Mouse (Mus musculus) limb, embryonic 11.5 days (tissue): Measurements from ENCODE around the gene Ppp1r3e. TPM values are rescaled to one million over a fixed set of nuclear protein-coding genes. Genes with fewer than 3 reads are reported as not detected.

Experiments used
- ATAC-seq: fragments of 200-750 bp; cut with Nextera tagmentation; 2 replicates; pipeline ENCODE4 v1.8.0; 2017; ENCODE audit warnings: low read depth; ENCODE audit not compliant: insufficient number of reproducible peaks, low FRiP score, low TSS enrichment
- DNase-seq: peaks from one replicate; pipeline ENCODE4 v3.0.0-alpha.2; 2015; ENCODE audit warnings: low spot score
- H3K27ac ChIP-seq: fragments of 300-500 bp; sonication (generic); replicated peaks from 2 replicates; pipeline ENCODE4 v1.5.1; 2014; ENCODE audit warnings: low read depth, mild to moderate bottlenecking, low read length
- H3K27me3 ChIP-seq: fragments of 300-500 bp; sonication (generic); 2 replicates; pipeline ENCODE4 v1.6.1; 2014; ENCODE audit warnings: mild to moderate bottlenecking, low read length, mixed read lengths; ENCODE audit not compliant: control insufficient read depth, insufficient read depth
- H3K36me3 ChIP-seq: fragments of 300-500 bp; sonication (generic); 2 replicates; pipeline ENCODE4 v1.6.1; 2014; ENCODE audit warnings: mild to moderate bottlenecking, low read length, moderate library complexity, mixed read lengths; ENCODE audit not compliant: control insufficient read depth, insufficient read depth
- H3K4me1 ChIP-seq: fragments of 300-500 bp; sonication (generic); 2 replicates; pipeline ENCODE4 v1.6.1; 2014; ENCODE audit warnings: low read length, mixed read lengths; ENCODE audit not compliant: control insufficient read depth, insufficient read depth
- H3K4me2 ChIP-seq: fragments of 300-500 bp; sonication (generic); 2 replicates; pipeline ENCODE4 v1.6.1; 2014; ENCODE audit warnings: low read depth, mild to moderate bottlenecking, moderate library complexity; ENCODE audit not compliant: severe bottlenecking
- H3K4me3 ChIP-seq: fragments of 300-500 bp; sonication (generic); 2 replicates; pipeline ENCODE4 v1.5.1; 2014; ENCODE audit warnings: low read depth, low read length
- H3K9ac ChIP-seq: fragments of 300-500 bp; sonication (generic); 2 replicates; pipeline ENCODE4 v1.6.1; 2014; ENCODE audit warnings: mild to moderate bottlenecking, low read length
- H3K9me3 ChIP-seq: fragments of 300-500 bp; sonication (generic); 2 replicates; pipeline ENCODE4 v1.6.1; 2016; ENCODE audit warnings: low read length; ENCODE audit not compliant: control insufficient read depth
- WGBS: fragments of 180-500 bp; shearing (Covaris S2); extraction: QIAGEN DNeasy Blood & Tissue Kit; methylation state at CpG from one replicate; pipeline ENCODE4 v1.1.7; 2014; 5-methylcytosine and 5-hydroxymethylcytosine counted together
- polyA plus RNA-seq: library from polyadenylated mRNA; unstranded; fragments of >200 nt; fragmentation: Nextera tagmentation; extraction: Ambion mirVana; gene quantifications from 2 replicates; pipeline ENCODE4 v1.2.1, GENCODE M21; 2014

The Ppp1r3e gene
- polyA plus RNA-seq, 1 experiment from 2014 or later: 0.37 TPM

GRCm38 (mm10) chr14:54866936-54867335 is 10.4 kb downstream of the Ppp1r3e start:
- no peaks in the 10 kb centered on the region for H3K9me3 ChIP-seq
- DNase-seq: no peak
- ATAC-seq: no peak
- no peak overlapping the region for H3K4me2 ChIP-seq
- no peaks in the 10 kb centered on the region for H3K27me3 ChIP-seq
- no peak overlapping the region for H3K9ac ChIP-seq
- no peaks in the 10 kb centered on the region for H3K4me1 ChIP-seq
- H3K27ac ChIP-seq: no peak overlapping the region
- H3K36me3 ChIP-seq: no peaks in the 10 kb centered on the region
- 67% methylated on average over 5 of the region's 5 CpGs for WGBS
- H3K4me3 ChIP-seq: no peak overlapping the region

DNA sequence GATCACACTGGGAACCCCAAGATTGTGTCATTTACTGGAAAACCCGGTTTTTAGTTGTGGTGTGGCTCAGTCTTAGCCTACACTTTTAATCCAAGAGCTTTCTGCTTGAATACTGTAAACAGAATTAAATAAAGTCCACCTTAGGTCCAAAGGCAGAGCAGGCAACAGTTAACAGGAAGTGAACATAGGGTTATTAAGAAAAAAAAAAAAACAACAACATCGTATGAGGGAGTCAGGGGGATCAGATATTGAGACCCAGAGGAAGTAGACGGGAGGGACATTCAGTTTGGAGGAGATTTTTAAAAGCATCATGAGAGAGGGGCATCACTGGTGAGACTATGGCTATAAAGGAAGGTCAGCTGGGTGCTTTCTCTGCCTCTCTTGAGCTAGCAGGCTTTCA is 11.1 kb downstream of the Ppp1r3e start:
- no peaks in the 10 kb centered on the region for H3K36me3 ChIP-seq
- H3K27me3 ChIP-seq: no peaks in the 10 kb centered on the region
- DNase-seq (no peak), ATAC-seq (no peak)
- no peak overlapping the region for H3K4me2 ChIP-seq
- 66% methylated on average over 3 of the region's 3 CpGs for WGBS
- H3K27ac ChIP-seq: no peak overlapping the region
- no peaks in the 10 kb centered on the region for H3K4me1 ChIP-seq
- no peak overlapping the region for H3K9ac ChIP-seq
- no peaks in the 10 kb centered on the region for H3K9me3 ChIP-seq
- H3K4me3 ChIP-seq: no peak overlapping the region

GRCm38 (mm10) chr14:54865626-54866025 is 11.7 kb downstream of the Ppp1r3e start:
- Histone ChIP-seq H3K27ac (no peak overlapping the region), H3K4me1 (no peaks in the 10 kb centered on the region), H3K27me3 (no peaks in the 10 kb centered on the region), H3K9me3 (no peaks in the 10 kb centered on the region), H3K4me2 (no peak overlapping the region), H3K36me3 (no peaks in the 10 kb centered on the region), H3K9ac (no peak overlapping the region), H3K4me3 (no peak overlapping the region)
- WGBS: 82% methylated on average over 5 of the region's 5 CpGs
- ATAC-seq: no peak
- DNase-seq: no peak

DNA sequence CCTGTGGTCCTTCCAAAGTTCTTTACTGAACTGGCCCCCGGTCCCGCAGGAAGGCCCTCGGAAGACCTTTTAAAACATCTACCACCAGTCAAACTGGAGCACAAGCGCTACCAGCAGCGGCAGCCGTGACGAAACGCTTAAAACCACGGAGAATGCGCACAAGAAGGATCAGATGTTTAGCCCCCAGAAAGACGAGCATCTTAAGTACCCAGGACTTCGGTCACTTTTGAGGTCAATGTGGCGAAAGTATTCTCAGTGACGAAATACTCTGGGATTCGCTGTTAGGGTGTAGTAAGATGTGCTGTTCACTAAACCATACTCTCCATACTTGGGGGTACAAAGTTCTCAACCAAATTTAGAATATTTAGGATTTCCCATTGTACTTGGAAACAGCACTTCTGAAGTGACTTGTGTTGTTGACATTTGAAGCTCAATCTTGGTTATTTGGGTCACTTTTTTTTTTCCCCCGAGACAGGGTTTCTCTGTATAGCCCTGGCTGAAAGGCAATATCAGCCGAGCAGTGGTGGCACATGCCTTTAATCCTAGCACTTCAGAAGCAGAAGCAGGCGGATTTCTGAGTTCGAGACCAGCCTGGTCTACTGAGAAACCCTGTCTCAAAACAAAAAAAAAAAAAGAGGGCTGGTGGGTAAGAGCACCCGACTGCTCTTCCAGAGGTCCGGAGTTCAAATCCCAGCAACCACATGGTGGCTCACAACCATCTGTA is 12.9 kb downstream of the Ppp1r3e start:
- DNase-seq (no peak), ATAC-seq (no peak)
- Histone ChIP-seq H3K4me1 (no peaks in the 10 kb centered on the region), H3K36me3 (no peaks in the 10 kb centered on the region), H3K27ac (peak overlapping the region; percentile 1; the same call in 1 of the 2 replicates), H3K4me2 (peak overlapping the region; percentile 72), H3K4me3 (peak overlapping the region; percentile 81), H3K9me3 (no peaks in the 10 kb centered on the region), H3K9ac (peak overlapping the region; percentile 59), H3K27me3 (no peaks in the 10 kb centered on the region)
- WGBS: 18% methylated on average over 21 of the region's 21 CpGs

DNA sequence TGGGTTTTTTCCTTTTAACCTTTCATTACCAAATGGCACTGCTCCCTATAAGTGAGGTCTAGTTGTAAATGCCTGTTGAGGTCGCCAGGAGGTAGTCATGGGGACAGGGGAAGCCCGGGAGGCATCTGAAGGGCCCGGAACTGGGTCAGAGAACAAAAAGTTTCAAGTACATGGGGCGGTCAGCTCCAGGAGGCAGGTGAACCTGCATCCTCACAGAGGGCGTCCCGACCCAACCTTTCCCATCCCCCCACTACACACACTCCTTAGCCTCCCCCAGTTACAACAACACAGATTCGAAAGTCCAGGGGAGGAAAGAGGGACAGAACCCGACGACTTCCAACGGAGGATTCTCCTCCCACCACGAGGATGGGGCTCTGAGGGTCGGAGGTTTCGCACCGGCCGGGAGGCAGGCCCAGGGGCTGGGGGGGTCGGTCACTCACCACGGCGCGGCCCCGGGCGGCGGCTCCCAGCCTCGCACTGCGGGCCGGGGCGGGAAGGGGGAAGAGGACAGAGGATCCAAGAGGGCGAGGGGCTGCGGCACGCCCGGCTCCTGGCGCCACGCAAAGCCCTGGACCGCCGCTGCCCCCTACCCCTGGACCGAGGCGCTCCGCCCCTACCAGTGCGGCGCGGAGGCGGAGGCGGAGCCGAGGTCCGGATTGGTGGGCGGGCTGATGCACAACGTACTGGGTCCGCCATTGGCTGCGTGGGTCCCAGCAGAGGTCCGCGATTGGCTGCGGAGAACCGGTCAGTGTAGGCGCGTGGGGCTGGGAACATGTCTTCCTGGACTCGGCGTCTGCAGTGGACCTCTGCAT is 13.6 kb downstream of the Ppp1r3e start:
- no peaks in the 10 kb centered on the region for H3K36me3 ChIP-seq
- H3K9me3 ChIP-seq: no peaks in the 10 kb centered on the region
- peak overlapping the region; percentile 72 for H3K4me2 ChIP-seq
- peak; percentile 95 for DNase-seq
- H3K4me1 ChIP-seq: no peaks in the 10 kb centered on the region
- under 1% methylated on average over 56 of the region's 56 CpGs for WGBS
- H3K27me3 ChIP-seq: no peaks in the 10 kb centered on the region
- ATAC-seq: peak; percentile 99
- peak overlapping the region; percentile 60; the same call in 1 of the 2 replicates for H3K27ac ChIP-seq
- H3K4me3 ChIP-seq: peak overlapping the region; percentile 81
- peak overlapping the region; percentile 88 for H3K9ac ChIP-seq

DNA sequence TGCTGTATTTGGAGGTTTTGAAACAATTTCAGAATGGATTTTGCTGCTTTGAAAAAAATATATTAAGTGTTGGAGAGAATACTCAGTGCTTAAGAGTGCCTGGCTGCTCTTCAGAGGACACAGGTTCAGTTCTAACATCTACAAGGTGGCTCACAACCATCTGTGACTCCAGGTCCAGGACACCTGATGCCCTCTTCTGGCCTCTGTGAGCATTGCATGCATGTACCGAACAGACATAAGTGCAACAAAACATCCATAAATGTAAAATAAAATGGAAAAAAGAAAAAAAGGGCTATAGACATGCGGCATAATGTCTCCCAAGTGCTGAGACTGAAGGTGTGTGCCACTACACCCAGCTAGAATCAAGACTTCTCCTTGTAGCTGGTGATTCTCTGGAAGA is 16.8 kb downstream of the Ppp1r3e start:
- peaks cover 4% of the 10 kb centered on the region; the same call in 1 of the 2 replicates for H3K36me3 ChIP-seq
- ATAC-seq: no peak
- 44% methylated on average over 2 of the region's 2 CpGs for WGBS
- DNase-seq: peak; percentile 76
- no peak overlapping the region for H3K9ac ChIP-seq
- no peaks in the 10 kb centered on the region for H3K27me3 ChIP-seq
- no peaks in the 10 kb centered on the region for H3K4me1 ChIP-seq
- no peak overlapping the region for H3K27ac ChIP-seq
- H3K4me2 ChIP-seq: no peak overlapping the region
- no peak overlapping the region for H3K4me3 ChIP-seq
- no peaks in the 10 kb centered on the region for H3K9me3 ChIP-seq

DNA sequence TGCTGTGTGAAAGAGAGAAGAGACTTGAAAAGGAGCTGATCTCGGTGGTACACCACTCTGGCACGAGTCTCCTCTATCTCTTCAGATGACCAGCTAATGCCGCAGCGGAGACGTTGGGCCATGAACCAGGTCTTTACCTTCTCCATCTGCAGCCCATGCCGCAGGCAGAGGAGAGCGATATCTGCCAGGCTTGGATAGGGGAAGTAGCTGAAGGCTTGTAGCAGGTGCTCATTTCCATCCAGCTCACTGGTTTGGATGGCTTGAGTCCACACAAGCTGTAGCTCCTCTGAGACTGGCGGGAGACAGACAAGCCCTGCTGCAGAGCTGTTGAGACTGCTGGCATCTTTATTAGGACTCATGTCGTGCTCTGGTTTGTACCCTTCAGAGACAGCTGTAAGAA is 19.5 kb downstream of the Ppp1r3e start:
- no peak for DNase-seq
- Histone ChIP-seq H3K4me1 (no peaks in the 10 kb centered on the region), H3K9me3 (no peaks in the 10 kb centered on the region), H3K27ac (no peak overlapping the region), H3K36me3 (peaks cover 4% of the 10 kb centered on the region; the same call in 1 of the 2 replicates), H3K27me3 (no peaks in the 10 kb centered on the region), H3K4me3 (no peak overlapping the region), H3K4me2 (no peak overlapping the region), H3K9ac (no peak overlapping the region)
- no peak for ATAC-seq
- 93% methylated on average over 9 of the region's 9 CpGs for WGBS

GRCm38 (mm10) chr14:54856703-54857102 is 20.6 kb downstream of the Ppp1r3e start:
- DNase-seq (no peak), ATAC-seq (no peak)
- H3K4me1 ChIP-seq: no peaks in the 10 kb centered on the region
- no peak overlapping the region for H3K4me2 ChIP-seq
- H3K27ac ChIP-seq: no peak overlapping the region
- no peak overlapping the region for H3K9ac ChIP-seq
- no peak overlapping the region for H3K4me3 ChIP-seq
- H3K36me3 ChIP-seq: peaks cover 4% of the 10 kb centered on the region; the same call in 1 of the 2 replicates
- no peaks in the 10 kb centered on the region for H3K9me3 ChIP-seq
- H3K27me3 ChIP-seq: no peaks in the 10 kb centered on the region
- 84% methylated on average over 7 of the region's 7 CpGs for WGBS
